Mouse (Mus musculus): ENCODE results near the gene Rara.

DNA sequence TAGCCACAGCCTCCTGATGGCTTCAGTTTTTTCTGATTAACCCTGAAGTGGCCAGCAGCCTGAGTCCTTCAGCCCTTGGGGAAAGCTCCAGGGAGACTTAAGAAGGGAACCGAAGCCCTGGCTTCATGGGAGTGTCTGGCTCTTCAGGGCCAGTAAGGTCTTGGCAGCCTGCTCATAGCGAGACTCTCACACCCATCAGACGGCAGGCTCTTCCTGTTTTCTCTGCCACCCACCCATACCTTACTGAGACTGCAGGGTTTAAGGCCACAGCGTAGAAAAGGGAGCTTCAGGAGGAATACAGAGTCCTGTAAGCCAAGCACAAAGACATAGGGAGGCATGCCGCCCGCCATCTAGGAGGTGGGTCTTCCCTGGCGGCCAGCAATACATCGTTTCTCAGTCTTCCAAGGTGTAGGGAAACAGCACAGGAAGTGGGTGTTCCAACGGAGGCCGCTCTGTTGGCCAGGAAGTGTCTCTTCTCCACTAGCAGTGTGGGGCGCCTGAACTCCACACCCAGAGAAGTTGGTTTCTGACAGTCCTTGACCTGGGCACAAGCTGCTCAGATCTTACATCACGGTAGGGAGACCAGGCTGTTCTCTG, 27.0 kb upstream of the Rara start:
- TF ChIP-seq POLR2A (IDR thresholded peaks at IDR 0.05; ENCODE audit: low read depth, low read length) (no peak), CTCF (IDR thresholded peaks at IDR 0.05; ENCODE audit: extremely low read depth, insufficient read depth, insufficient read length, insufficient replicate concordance) (no peak)

All from spleen, adult 2 months (tissue).